Mouse (Mus musculus): Measurements from ENCODE around the gene Ifitm3.

DNA sequence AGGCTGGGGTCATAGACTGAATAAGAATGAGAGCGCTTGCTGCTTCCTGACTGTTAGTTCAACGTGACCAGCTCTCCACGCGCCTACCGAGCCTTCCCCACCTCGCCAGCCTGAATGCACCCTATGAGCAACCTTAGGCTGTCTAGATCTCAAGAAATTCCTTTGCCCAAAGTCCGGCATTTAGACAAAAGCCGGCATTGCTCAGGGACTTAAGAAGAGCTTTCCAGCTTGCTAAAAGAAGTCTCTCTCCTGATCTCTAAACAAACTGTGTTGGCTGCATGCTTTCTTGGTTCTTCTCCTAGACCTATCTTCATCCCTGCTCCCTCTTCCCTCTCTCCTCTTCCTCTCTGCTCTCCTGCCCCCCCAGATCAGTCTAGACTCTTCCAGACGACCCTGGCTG is 35.6 kb downstream of the Ifitm3 start:
- TF ChIP-seq CTCF (IDR thresholded peaks at IDR 0.05; ENCODE audit: borderline replicate concordance, control insufficient read depth, extremely low read depth, insufficient read depth, low read length, poor library complexity) (no peak), POLR2A (IDR thresholded peaks at IDR 0.05; ENCODE audit: control insufficient read depth, extremely low read depth, insufficient read depth, low read length, poor library complexity) (no peak)

Data from thymus, adult 2 months (tissue).